Mouse (Mus musculus) myocyte (in vitro differentiated cells): ENCODE results near the gene Gm26938. TPM values are rescaled to one million over a fixed set of nuclear protein-coding genes. Genes with fewer than 3 reads are reported as not detected.
A peak's percentile ranks its signal among the peaks of the same experiment; 100 is the strongest.

Source experiments
- H3K27me3 ChIP-seq: one replicate; pipeline ENCODE4 v1.6.1; 2011; ENCODE audit not compliant: control insufficient read depth, insufficient read depth, insufficient read length
- H3K36me3 ChIP-seq: one replicate; pipeline ENCODE4 v1.6.1; 2011; ENCODE audit not compliant: control insufficient read depth, insufficient read depth
- H3K4me2 ChIP-seq: one replicate; pipeline ENCODE4 v1.6.1; 2011; ENCODE audit warnings: low read depth, control low read depth
- H3K4me3 ChIP-seq: one replicate; pipeline ENCODE4 v1.5.1; 2011; ENCODE audit warnings: mild to moderate bottlenecking, control low read depth, moderate library complexity
- H3K79me2 ChIP-seq: one replicate; pipeline ENCODE4 v1.6.1; 2011; ENCODE audit not compliant: control insufficient read depth, insufficient read depth
- H3ac ChIP-seq: one replicate; pipeline ENCODE4 v1.6.1; 2011; ENCODE audit not compliant: control insufficient read depth, insufficient read length
- CEBPB ChIP-seq: IDR thresholded peaks from 2 replicates; pipeline ENCODE4 v1.6.1; 2011; ENCODE audit warnings: mild to moderate bottlenecking, moderate library complexity; ENCODE audit not compliant: poor library complexity, insufficient read depth, severe bottlenecking
- E2F4 ChIP-seq: IDR thresholded peaks from one replicate; pipeline ENCODE4 v1.6.1; 2011; ENCODE audit warnings: mild to moderate bottlenecking, control low read depth, moderate library complexity; ENCODE audit not compliant: insufficient read depth
- MAX ChIP-seq: IDR thresholded peaks from one replicate; pipeline ENCODE4 v1.6.1; 2011; ENCODE audit warnings: low read depth, mild to moderate bottlenecking, control low read depth
- MYOD1 ChIP-seq, 3 experiments: IDR thresholded peaks; one replicate each; pipeline ENCODE4 v1.6.1; 2011; ENCODE audit warnings: control low read depth in 2 of 3, low read depth in 2 of 3, mild to moderate bottlenecking in 2 of 3, moderate library complexity in 1 of 3; ENCODE audit not compliant: insufficient read length in 2 of 3, control insufficient read depth in 1 of 3
- MYOG ChIP-seq, 3 experiments: IDR thresholded peaks; one replicate each; pipeline ENCODE4 v1.6.1; 2011; ENCODE audit warnings: control low read depth in 2 of 3, low read depth in 2 of 3, mild to moderate bottlenecking in 2 of 3; ENCODE audit not compliant: insufficient read length in 2 of 3, control insufficient read depth in 1 of 3, insufficient read depth in 1 of 3
- POLR2A ChIP-seq: IDR thresholded peaks from one replicate; pipeline ENCODE4 v1.6.1; 2011; ENCODE audit warnings: low read depth, mild to moderate bottlenecking, control low read depth, moderate library complexity; ENCODE audit not compliant: insufficient read length
- POLR2AphosphoS2 ChIP-seq: IDR thresholded peaks from one replicate; pipeline ENCODE4 v1.6.1; 2011; ENCODE audit warnings: low read depth, control low read depth; ENCODE audit not compliant: insufficient read length
- REST ChIP-seq: IDR thresholded peaks from one replicate; pipeline ENCODE4 v1.6.1; 2011; ENCODE audit warnings: mild to moderate bottlenecking, control low read depth, moderate library complexity; ENCODE audit not compliant: insufficient read depth, insufficient read length
- SRF ChIP-seq: IDR thresholded peaks from one replicate; pipeline ENCODE4 v1.6.1; 2011; ENCODE audit warnings: low read depth; ENCODE audit not compliant: control insufficient read depth, insufficient read length
- TCF12 ChIP-seq: IDR thresholded peaks from one replicate; pipeline ENCODE4 v1.6.1; 2011; ENCODE audit warnings: mild to moderate bottlenecking, control low read depth; ENCODE audit not compliant: poor library complexity, insufficient read depth, severe bottlenecking
- TCF3 ChIP-seq: IDR thresholded peaks from one replicate; pipeline ENCODE4 v1.6.1; 2011; ENCODE audit warnings: low read depth, control low read depth; ENCODE audit not compliant: insufficient read length
- USF1 ChIP-seq: IDR thresholded peaks from one replicate; pipeline ENCODE4 v1.6.1; 2011; ENCODE audit warnings: low read depth, mild to moderate bottlenecking, control low read depth, moderate library complexity
- polyA plus RNA-seq: library from polyadenylated mRNA; unstranded; fragments of >200 nt; fragmentation: generic; extraction: Trizol; gene quantifications from one replicate; pipeline ENCODE4 v1.2.1, GENCODE M21; 2012; ENCODE audit warnings: missing spikeins

Gene Gm26938
- polyA plus RNA-seq, 1 experiment, result not detected

GRCm38 (mm10) chr5:139789466-139789865, 36.7 kb downstream of the Gm26938 start:
- Histone ChIP-seq H3K4me2 (peak overlapping the region; percentile 27), H3K79me2 (peaks cover 26% of the 10 kb centered on the region), H3K36me3 (no peaks in the 10 kb centered on the region), H3ac (no peak overlapping the region), H3K27me3 (no peaks in the 10 kb centered on the region), H3K4me3 (no peak overlapping the region)
- no peak for TF ChIP-seq POLR2AphosphoS2
- TF ChIP-seq MYOD1 (IDR thresholded peaks at IDR 0.05; ENCODE audit: control insufficient read depth in 1 of 3, insufficient read length in 2 of 3, low read depth in 2 of 3), result peak; percentile 24 to 52 (median 34)
- no peak for TF ChIP-seq REST
- TF ChIP-seq MYOG (IDR thresholded peaks at IDR 0.05; ENCODE audit: control insufficient read depth in 1 of 3, insufficient read depth in 1 of 3, insufficient read length in 2 of 3, low read depth in 2 of 3), result peak in 2 of 3 experiments; percentile 15 to 44

DNA sequence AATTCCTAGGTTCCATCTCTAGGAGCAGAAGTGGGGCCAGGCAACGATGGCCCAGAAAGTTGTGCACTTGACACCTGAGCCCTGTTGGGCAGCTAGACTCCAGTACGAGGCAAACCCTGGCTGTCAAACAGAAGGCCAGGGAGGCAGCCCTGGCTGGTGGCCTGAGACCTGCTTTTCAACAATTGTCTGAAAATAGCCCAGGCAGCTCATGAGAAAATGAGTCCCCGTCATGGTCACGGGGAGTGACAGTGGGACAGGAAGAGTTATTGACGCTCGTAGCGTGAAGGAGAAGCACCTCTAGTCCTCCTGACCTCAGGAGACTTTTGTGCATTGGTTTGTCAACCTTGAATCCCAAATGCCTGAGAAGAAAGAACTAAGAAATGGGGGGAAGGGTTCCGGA, 44.8 kb downstream of the Gm26938 start:
- Histone ChIP-seq H3K4me3 (no peak overlapping the region), H3K79me2 (no peaks in the 10 kb centered on the region), H3K4me2 (no peak overlapping the region), H3K36me3 (no peaks in the 10 kb centered on the region), H3ac (no peak overlapping the region), H3K27me3 (no peaks in the 10 kb centered on the region)
- TF ChIP-seq POLR2AphosphoS2 (no peak), MYOD1 (IDR thresholded peaks at IDR 0.05; ENCODE audit: control insufficient read depth in 1 of 3, insufficient read length in 2 of 3, low read depth in 2 of 3) (no peak), POLR2A (no peak), REST (no peak), TCF3 (no peak), USF1 (no peak), SRF (no peak), E2F4 (no peak), TCF12 (no peak), MYOG (IDR thresholded peaks at IDR 0.05; ENCODE audit: control insufficient read depth in 1 of 3, insufficient read depth in 1 of 3, insufficient read length in 2 of 3, low read depth in 2 of 3) (no peak), MAX (no peak), CEBPB (no peak)

- H3K36me3 ChIP-seq, result no peaks in the 10 kb centered on the region
- TF ChIP-seq REST (no peak), TCF3 (peak; percentile 64), MAX (no peak), MYOG (IDR thresholded peaks at IDR 0.05; ENCODE audit: control insufficient read depth in 1 of 3, insufficient read depth in 1 of 3, insufficient read length in 2 of 3, low read depth in 2 of 3) (peak in 2 of 3 experiments; percentile 84 to 90), POLR2AphosphoS2 (no peak), CEBPB (no peak), POLR2A (no peak), SRF (no peak), MYOD1 (IDR thresholded peaks at IDR 0.05; ENCODE audit: control insufficient read depth in 1 of 3, insufficient read length in 2 of 3, low read depth in 2 of 3) (peak in 2 of 3 experiments; percentile 85 to 97), E2F4 (no peak), TCF12 (no peak), USF1 (no peak)
- H3ac ChIP-seq, result no peak overlapping the region
- no peak overlapping the region for H3K4me3 ChIP-seq
- H3K27me3 ChIP-seq, result no peaks in the 10 kb centered on the region
- H3K4me2 ChIP-seq, result no peak overlapping the region
- peaks cover 10% of the 10 kb centered on the region for H3K79me2 ChIP-seq
These were observed 49.2 kb downstream of the Gm26938 start for GRCm38 (mm10) chr5:139776966-139777365.

- H3K27me3 ChIP-seq, result no peaks in the 10 kb centered on the region
- peak in 1 of 3 experiments; percentile 12 for TF ChIP-seq MYOG (IDR thresholded peaks at IDR 0.05; ENCODE audit: control insufficient read depth in 1 of 3, insufficient read depth in 1 of 3, insufficient read length in 2 of 3, low read depth in 2 of 3)
- peak; percentile 63 for TF ChIP-seq POLR2AphosphoS2
- peak; percentile 73 for TF ChIP-seq POLR2A
- TF ChIP-seq CEBPB, result no peak
- no peak for TF ChIP-seq REST
- TF ChIP-seq TCF3, result no peak
- TF ChIP-seq TCF12, result no peak
- peaks cover 10% of the 10 kb centered on the region for H3K79me2 ChIP-seq
- H3K4me3 ChIP-seq, result peak within 1 kb of the TSS; percentile 55
- peak within 1 kb of the TSS; percentile 79 for H3K4me2 ChIP-seq
- H3K36me3 ChIP-seq, result no peaks in the 10 kb centered on the region
- H3ac ChIP-seq, result peak within 1 kb of the TSS; percentile 25
These were observed 50.8 kb downstream of the Gm26938 start, which contains the start of gene Ints1 for GRCm38 (mm10) chr5:139775216-139775926. TSS of gene Ints1 (minus strand) at chr5:139775674.
